Mouse (Mus musculus) activated CD4-positive, CD25-positive, alpha-beta regulatory T cell, adult 4 months (primary cell): Measurements from ENCODE around the gene Ptgis. TPM values are rescaled to one million over a fixed set of nuclear protein-coding genes. Genes with fewer than 3 reads are reported as not detected.
"Not testable (repeated sequence)": the region's sequence is repeated elsewhere in the genome, so short reads cannot be mapped to it uniquely, and the experiment has no call there.

Experiments
- ATAC-seq: one replicate; pipeline ENCODE4 v1.8.0; 2017
- polyA plus RNA-seq, 2 experiments: library from polyadenylated mRNA; unstranded; fragments of 100-300 nt; shearing (Covaris generic); gene quantifications; one replicate each; pipeline ENCODE4 v1.2.1; 2017

Gene Ptgis
- polyA plus RNA-seq, 2 experiments from 2014 or later = 0.17 TPM; not detected in 1

GRCm38 (mm10) chr2:167232132-167233008, 8.0 kb downstream of the Ptgis start:
- no peak for ATAC-seq

- no peak for ATAC-seq
Observed at GRCm38 (mm10) chr2:167230554-167230953, 9.8 kb downstream of the Ptgis start.

GRCm38 (mm10) chr2:167224937-167225336, 15.5 kb downstream of the Ptgis start:
- no peak for ATAC-seq

GRCm38 (mm10) chr2:167224194-167224593, 16.2 kb downstream of the Ptgis start:
- ATAC-seq = no peak

- ATAC-seq = no peak
Observed at GRCm38 (mm10) chr2:167222152-167222551, 18.3 kb downstream of the Ptgis start.

- no peak for ATAC-seq
Observed at GRCm38 (mm10) chr2:167221159-167221845, 19.1 kb downstream of the Ptgis start.

- ATAC-seq = no peak
Observed at GRCm38 (mm10) chr2:167220736-167221135, 19.7 kb downstream of the Ptgis start.

- no peak for ATAC-seq
Observed at GRCm38 (mm10) chr2:167219154-167219775, 21.1 kb downstream of the Ptgis start.

GRCm38 (mm10) chr2:167213666-167214065, 26.7 kb downstream of the Ptgis start:
- no peak for ATAC-seq

- ATAC-seq = no peak
Observed at GRCm38 (mm10) chr2:167213076-167213475, 27.3 kb downstream of the Ptgis start.

GRCm38 (mm10) chr2:167212551-167212950, 27.9 kb downstream of the Ptgis start:
- ATAC-seq = no peak

- ATAC-seq = no peak
Observed at GRCm38 (mm10) chr2:167212089-167212488, 28.3 kb downstream of the Ptgis start.

- no peak for ATAC-seq
Observed at GRCm38 (mm10) chr2:167209900-167210299, 30.5 kb downstream of the Ptgis start.

- no peak for ATAC-seq
Observed at GRCm38 (mm10) chr2:167208984-167209383, 31.4 kb downstream of the Ptgis start.

GRCm38 (mm10) chr2:167205918-167206629, 34.3 kb downstream of the Ptgis start:
- no peak for ATAC-seq

- not testable (repeated sequence) for ATAC-seq
Observed at GRCm38 (mm10) chr2:167204686-167205085, 35.7 kb downstream of the Ptgis start.

GRCm38 (mm10) chr2:167203505-167204166, 36.8 kb downstream of the Ptgis start:
- no peak for ATAC-seq

- no peak for ATAC-seq
Observed at GRCm38 (mm10) chr2:167201463-167202291, 38.7 kb downstream of the Ptgis start.

- ATAC-seq = no peak
Observed at GRCm38 (mm10) chr2:167198660-167199427, 41.6 kb downstream of the Ptgis start.

- ATAC-seq = no peak
Observed at GRCm38 (mm10) chr2:167193361-167193760, 47.0 kb downstream of the Ptgis start.

GRCm38 (mm10) chr2:167190076-167190399, 50.4 kb downstream of the Ptgis start, which contains the start of gene Kcnb1:
Gene Kcnb1 (minus strand): TSS chr2:167190155.
- no peak for ATAC-seq
